ENCODE assay signal across 21 mouse cellular contexts in the genomic region with DNA sequence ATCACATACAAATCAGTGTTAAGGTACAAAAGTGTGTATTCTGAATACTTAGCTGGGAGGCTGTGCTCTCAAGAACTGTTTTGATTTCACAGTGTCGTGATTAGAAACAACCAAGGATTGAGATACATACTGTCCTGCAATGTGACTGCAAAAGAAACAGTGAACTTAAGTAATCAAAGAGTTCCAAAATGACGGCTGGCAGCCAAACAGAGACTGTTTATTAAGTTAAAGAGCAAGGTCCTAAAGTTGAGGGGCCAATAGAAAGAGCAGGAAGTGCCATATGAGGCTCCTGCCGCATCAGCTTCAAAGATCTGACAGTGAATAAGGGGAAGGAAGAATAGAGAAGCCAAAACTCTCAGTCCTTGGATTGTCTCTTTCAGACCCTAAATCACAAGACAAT. TPM values are rescaled to one million over a fixed set of nuclear protein-coding genes. Genes with fewer than 3 reads are reported as not detected.
DNase-seq lines count a peak whose midpoint lies in the region; ATAC-seq and TF ChIP-seq lines count a peak whose summit lies in the region.
"Had no signal": no experiment of that assay in that cellular context is flagged by ENCODE, and none has a peak within 500 bp of the region (broad histone marks: within the 10 kb centered on the region; RNA-seq: fewer than 3 reads in every experiment).

No protein-coding gene starts in this region.

- H3K4me2 ChIP-seq in liver, embryonic 12.5 days: no peak overlapping the region
- H3K4me2 ChIP-seq in liver, postnatal 0 days (ENCODE audit: low read depth, low read length): no peak overlapping the region

- no peak for ATAC-seq in liver, embryonic 12.5 days
- no peak for ATAC-seq in liver, postnatal 0 days
- ATAC-seq: activated CD4-positive, CD25-positive, alpha-beta regulatory T cell, adult 4 months; CD4-positive, CD25-positive, alpha-beta regulatory T cell, adult 4 months; Patski had no signal

- H3K27me3 ChIP-seq in liver, adult 2 months (ENCODE audit: control insufficient read depth, insufficient read depth, low read length): no peaks in the 10 kb centered on the region
- no peaks in the 10 kb centered on the region for H3K27me3 ChIP-seq in liver, embryonic 12.5 days (replicated peaks)
- no peaks in the 10 kb centered on the region for H3K27me3 ChIP-seq in liver, postnatal 0 days (ENCODE audit: insufficient read depth, low read length)
- H3K27me3 ChIP-seq: CH12.LX, Patski had no signal

- peaks cover 20% of the 10 kb centered on the region for H3K4me1 ChIP-seq in liver, adult 2 months (ENCODE audit: control insufficient read depth, insufficient read depth, low read length)
- no peaks in the 10 kb centered on the region for H3K4me1 ChIP-seq in liver, embryonic 12.5 days
- peaks cover 7% of the 10 kb centered on the region; the same call in 1 of the 2 replicates for H3K4me1 ChIP-seq in liver, postnatal 0 days (ENCODE audit: insufficient read depth)

- no peak for TF ChIP-seq EP300 in liver, postnatal 0 days (IDR thresholded peaks at IDR 0.05; ENCODE audit: low read depth)

- TF ChIP-seq POLR2A in liver, adult 2 months (IDR thresholded peaks at IDR 0.05; ENCODE audit: extremely low read depth, insufficient read depth, low read length): no peak

- H3K9me3 ChIP-seq in liver, embryonic 12.5 days (replicated peaks): no peaks in the 10 kb centered on the region
- no peaks in the 10 kb centered on the region for H3K9me3 ChIP-seq in liver, postnatal 0 days (ENCODE audit: low read length)
- H3K9me3 ChIP-seq: G1E had no signal

- WGBS in liver, adult 2 months: 8% methylated on average over 3 of the region's 3 CpGs
- WGBS in liver, embryonic 12.5 days (ENCODE audit: insufficient replicate concordance): 37% methylated on average over 3 of the region's 3 CpGs
- 20% methylated on average over 3 of the region's 3 CpGs for WGBS in liver, postnatal 0 days (ENCODE audit: insufficient replicate concordance)

- H3K4me3 ChIP-seq in liver, adult 2 months (ENCODE audit: insufficient read depth, low read depth, low read length): no peak overlapping the region
- H3K4me3 ChIP-seq in liver, embryonic 12.5 days: no peak overlapping the region
- H3K4me3 ChIP-seq in liver, postnatal 0 days (ENCODE audit: low read depth, low read length): no peak overlapping the region

- H3K9ac ChIP-seq in liver, adult 2 months (ENCODE audit: low read depth, low read length): no peak overlapping the region
- no peak overlapping the region for H3K9ac ChIP-seq in liver, embryonic 12.5 days
- no peak overlapping the region for H3K9ac ChIP-seq in liver, postnatal 0 days (replicated peaks)

- H3K27ac ChIP-seq in liver, adult 2 months (replicated peaks; ENCODE audit: insufficient read depth, low read depth, low read length): peak overlapping the region; percentile 76
- no peak overlapping the region for H3K27ac ChIP-seq in liver, embryonic 12.5 days
- H3K27ac ChIP-seq in liver, postnatal 0 days (ENCODE audit: low read depth): peak overlapping the region; percentile 34; the same call in 1 of the 2 replicates

- DNase-seq in adrenal gland, adult (ENCODE audit: inconsistent age in 2 of 2, low spot score in 1 of 2): peak; percentile 23 to 69
- DNase-seq in adrenal gland, postnatal 25 days: no peak
- DNase-seq in liver, adult 2 months (ENCODE audit: extremely low read depth, low read depth, low spot score): peak; percentile 89
- DNase-seq in liver, postnatal 0 days: no peak
- no peak for DNase-seq in liver
- DNase-seq: adrenal gland, adult 8-10 months; adrenal gland, postnatal 10 days; adrenal gland, postnatal 14 days; adrenal gland, postnatal 36 days; B cell, adult 2 months; cerebellum, adult 11 months; cerebellum, adult 11-12 months; cerebellum, adult 18-20 months; cerebellum, adult 2 months; cerebellum, adult 8-10 months had no signal

- no peaks in the 10 kb centered on the region for H3K36me3 ChIP-seq in liver, adult 2 months (ENCODE audit: control insufficient read depth, insufficient read depth, low read length)
- no peaks in the 10 kb centered on the region for H3K36me3 ChIP-seq in liver, embryonic 12.5 days
- no peaks in the 10 kb centered on the region for H3K36me3 ChIP-seq in liver, postnatal 0 days (replicated peaks; ENCODE audit: insufficient read depth, low read length)
- H3K36me3 ChIP-seq: G1E had no signal

- no peak for TF ChIP-seq CTCF in liver, adult 2 months (IDR thresholded peaks at IDR 0.05; ENCODE audit: low read depth, low read length)
- no peak for TF ChIP-seq CTCF in liver, postnatal 0 days (IDR thresholded peaks at IDR 0.05; ENCODE audit: low read depth)

- H3K79me2 ChIP-seq in liver, adult 2 months (ENCODE audit: control insufficient read depth, insufficient read depth, low read length): no peaks in the 10 kb centered on the region

RNA-seq across cellular contexts. Expression of gene Fdx1, which starts 10.5 kb away (rescaled TPM):
- 1,622 and 2,124 TPM in 2 replicates for total RNA-seq in adrenal gland, postnatal 25 days (2021)
- total RNA-seq in liver, adult 2 months (2014; rRNA removed): 144 and 160 TPM in 2 replicates
- polyA plus RNA-seq in liver, adult 2 months (2012; rRNA removed): 290 and 313 TPM in 2 replicates
- polyA plus RNA-seq in liver, embryonic 12.5 days (2016; fragmentation: Nextera tagmentation; extraction: Ambion mirVana): 34.4 and 34.9 TPM in 2 replicates
- polyA plus RNA-seq in liver, postnatal 0 days (2015; fragmentation: Nextera tagmentation; extraction: Ambion mirVana): 135 and 150 TPM in 2 replicates

Comparison
In these comparisons a context has a peak if more than half of its experiments do, and no peak if none do; other contexts are left out.
1. DNase-seq: peak in adrenal gland, adult (2 of 2) and liver, adult 2 months (single experiment); none in adrenal gland, postnatal 25 days (single experiment), liver, postnatal 0 days (single experiment) and liver (single experiment).